Mouse (Mus musculus) midbrain, embryonic 16.5 days (tissue): ENCODE results near the gene Gm21497. TPM values are rescaled to one million over a fixed set of nuclear protein-coding genes. Genes with fewer than 3 reads are reported as not detected.
"Not testable (repeated sequence)": the region's sequence is repeated elsewhere in the genome, so short reads cannot be mapped to it uniquely, and the experiment has no call there.

Source experiments
- ATAC-seq: fragments of 200-750 bp; cut with Nextera tagmentation; 2 replicates; pipeline ENCODE4 v1.8.0; 2017; ENCODE audit warnings: moderate TSS enrichment
- H3K27ac ChIP-seq: fragments of 300-500 bp; sonication (generic); 2 replicates; pipeline ENCODE4 v1.5.1; 2014; ENCODE audit warnings: mild to moderate bottlenecking, low read length, mixed read lengths
- H3K27me3 ChIP-seq: fragments of 300-500 bp; sonication (generic); 2 replicates; pipeline ENCODE4 v1.6.1; 2014; ENCODE audit warnings: low read depth, low read length, mixed read lengths; ENCODE audit not compliant: control insufficient read depth, insufficient read depth
- H3K36me3 ChIP-seq: fragments of 300-500 bp; sonication (generic); 2 replicates; pipeline ENCODE4 v1.6.1; 2014; ENCODE audit warnings: mild to moderate bottlenecking, low read length, moderate library complexity, mixed read lengths; ENCODE audit not compliant: control insufficient read depth, insufficient read depth
- H3K4me1 ChIP-seq: fragments of 300-500 bp; sonication (generic); 2 replicates; pipeline ENCODE4 v1.6.1; 2014; ENCODE audit warnings: mild to moderate bottlenecking, low read length, mixed read lengths; ENCODE audit not compliant: control insufficient read depth, insufficient read depth
- H3K4me2 ChIP-seq: fragments of 300-500 bp; sonication (generic); 2 replicates; pipeline ENCODE4 v1.6.1; 2014; ENCODE audit warnings: mild to moderate bottlenecking, low read length, mixed read lengths
- H3K4me3 ChIP-seq: fragments of 300-500 bp; sonication (generic); 2 replicates; pipeline ENCODE4 v1.5.1; 2014; ENCODE audit warnings: low read depth, mild to moderate bottlenecking, low read length, moderate library complexity, mixed read lengths
- H3K9ac ChIP-seq: fragments of 300-500 bp; sonication (generic); 2 replicates; pipeline ENCODE4 v1.6.1; 2014; ENCODE audit warnings: low read depth, low read length, mixed read lengths
- H3K9me3 ChIP-seq: fragments of 300-500 bp; sonication (generic); replicated peaks from 2 replicates; pipeline ENCODE4 v1.6.1; 2014; ENCODE audit warnings: mild to moderate bottlenecking, low read length, mixed read lengths; ENCODE audit not compliant: control insufficient read depth, poor library complexity, severe bottlenecking
- WGBS: fragments of 180-500 bp; shearing (Covaris S2); extraction: QIAGEN DNeasy Blood & Tissue Kit; methylation state at CpG from one replicate; pipeline ENCODE4 v1.1.7; 2014; 5-methylcytosine and 5-hydroxymethylcytosine counted together
- polyA plus RNA-seq: library from polyadenylated mRNA; unstranded; fragments of >200 nt; fragmentation: Nextera tagmentation; extraction: Ambion mirVana; gene quantifications from 2 replicates; pipeline ENCODE4 v1.2.1, GENCODE M21; 2015

The Gm21497 gene
- polyA plus RNA-seq, result not detected in 2 replicates

- ATAC-seq, H3K9ac ChIP-seq, H3K4me3 ChIP-seq, H3K9me3 ChIP-seq, H3K27me3 ChIP-seq, H3K4me1 ChIP-seq, H3K27ac ChIP-seq, H3K4me2 ChIP-seq, H3K36me3 ChIP-seq: not testable (repeated sequence)
- no CpG with 5 or more reads among the region's 5 CpGs for WGBS
Measured at GRCm38 (mm10) chrY:61646446-61646845, at the start of gene Gm21497. Gm21497 (plus strand) TSS chrY:61646746.
